Mouse (Mus musculus) adrenal gland, postnatal 4 days (tissue): ENCODE data around the gene Arhgap15. TPM values are rescaled to one million over a fixed set of nuclear protein-coding genes. Genes with fewer than 3 reads are reported as not detected.

ENCODE experiments used
- DNase-seq, 2 experiments: peaks; one replicate each; pipeline ENCODE4 v3.0.0; 2021 to 2022; ENCODE audit warnings: low spot score in 2 of 2, mixed read lengths in 2 of 2
- total RNA-seq, 2 experiments: library from RNA; stranded (reverse); gene quantifications; 2 replicates each; pipeline ENCODE4 v1.2.3; 2021

Gene Arhgap15
- total RNA-seq, 2 experiments from 2014 or later, result 1.2 to 2.3 TPM

DNA sequence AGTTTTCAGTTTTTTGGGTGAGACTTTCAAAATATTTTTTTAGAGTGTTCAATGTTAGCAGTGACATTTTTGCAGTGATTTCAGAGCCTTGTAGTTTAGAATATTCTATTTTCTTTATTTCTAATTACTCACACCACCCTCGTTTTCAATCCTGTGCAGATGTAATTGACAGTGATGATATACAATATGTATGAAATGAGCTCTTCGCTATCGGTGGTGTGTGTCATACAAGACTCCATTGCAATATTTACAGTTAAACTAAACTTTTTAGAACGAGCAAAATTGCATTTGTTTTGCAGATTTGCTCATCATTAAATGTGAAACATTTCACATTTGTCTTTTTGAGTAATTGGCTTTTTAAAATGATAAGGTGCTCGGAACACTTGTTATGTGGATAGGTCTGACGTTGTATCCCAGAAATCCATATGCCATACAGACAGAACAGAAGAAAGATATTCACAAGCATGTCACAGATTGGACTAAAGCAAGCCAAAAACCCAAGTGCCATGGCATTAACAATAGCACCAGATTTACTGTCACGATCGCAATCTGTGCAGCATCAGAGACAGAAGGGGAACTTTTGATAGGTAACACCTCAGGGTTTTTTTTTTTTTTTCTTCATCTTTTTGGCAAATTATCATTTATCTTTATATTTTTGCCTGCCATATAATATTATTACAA lies 280.6 kb downstream of the Arhgap15 start:
- no peak for DNase-seq

- DNase-seq, result no peak
Observed at GRCm38 (mm10) chr2:44029865-44030264, 281.2 kb downstream of the Arhgap15 start.

- DNase-seq, result no peak
Observed at GRCm38 (mm10) chr2:44039522-44040203, 291.0 kb downstream of the Arhgap15 start.

DNA sequence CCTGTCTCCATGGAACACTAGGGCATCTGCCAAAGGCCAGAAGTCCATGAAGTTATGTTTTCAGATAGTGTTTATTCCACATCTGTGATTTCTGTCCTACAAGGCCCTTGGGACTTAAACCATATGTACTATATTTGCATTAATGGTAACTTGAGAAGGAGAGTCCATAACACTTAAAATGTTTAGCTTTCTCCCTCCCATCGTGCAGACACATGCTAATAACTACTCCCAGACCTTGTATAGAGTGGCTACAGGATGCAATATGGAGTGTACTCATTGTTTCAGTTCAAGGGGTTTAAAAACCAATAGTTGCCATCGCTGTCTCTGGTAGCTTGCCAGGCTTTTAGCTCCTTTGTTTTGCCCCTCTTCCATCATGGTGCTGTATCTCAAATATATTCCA lies 295.5 kb downstream of the Arhgap15 start:
- DNase-seq, result no peak

DNA sequence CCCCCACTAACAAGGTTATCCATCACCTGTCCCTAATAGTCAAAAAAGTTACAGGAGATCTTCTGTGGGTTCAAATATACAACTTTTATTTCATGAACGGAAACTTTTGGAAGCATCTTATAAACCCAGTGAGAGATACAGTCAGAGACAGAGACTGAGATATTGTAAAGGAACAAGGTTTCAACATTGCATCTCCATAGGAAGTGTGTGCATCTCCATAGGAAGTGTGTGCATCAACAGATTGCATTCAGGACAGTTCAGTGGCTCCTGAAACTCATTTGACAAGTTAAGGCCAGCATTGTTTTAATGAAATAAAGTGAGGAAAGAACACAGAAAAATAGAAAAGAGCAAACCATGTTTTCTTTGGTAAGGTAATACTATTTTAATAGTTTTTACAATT lies 296.0 kb downstream of the Arhgap15 start:
- DNase-seq, result no peak

- DNase-seq, result no peak
Observed at GRCm38 (mm10) chr2:44045231-44045630, 296.6 kb downstream of the Arhgap15 start.

- no peak for DNase-seq
Observed at GRCm38 (mm10) chr2:44060306-44060705, 311.7 kb downstream of the Arhgap15 start.

- no peak for DNase-seq
Observed at GRCm38 (mm10) chr2:44060716-44061115, 312.1 kb downstream of the Arhgap15 start.

DNA sequence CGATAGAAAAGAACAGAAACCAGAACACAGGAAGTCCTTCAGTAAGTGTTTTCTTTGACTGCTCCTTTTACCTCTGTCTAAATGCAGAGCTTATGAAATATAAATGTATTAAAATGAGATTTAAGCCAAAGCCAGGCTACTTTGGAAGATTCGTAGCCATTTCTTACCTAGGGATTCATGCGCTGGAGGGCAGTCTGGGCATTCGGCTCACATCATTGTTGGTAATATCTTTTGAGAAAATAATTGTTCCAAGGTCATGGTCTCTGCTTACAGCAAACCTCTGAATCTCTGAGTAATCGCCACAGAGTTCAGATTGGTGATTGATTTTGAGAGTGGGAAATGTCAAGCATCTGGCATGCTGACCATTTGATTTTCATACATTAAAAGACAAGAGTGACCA lies 316.4 kb downstream of the Arhgap15 start:
- DNase-seq, result peak in 1 of 2 experiments; percentile 5

DNA sequence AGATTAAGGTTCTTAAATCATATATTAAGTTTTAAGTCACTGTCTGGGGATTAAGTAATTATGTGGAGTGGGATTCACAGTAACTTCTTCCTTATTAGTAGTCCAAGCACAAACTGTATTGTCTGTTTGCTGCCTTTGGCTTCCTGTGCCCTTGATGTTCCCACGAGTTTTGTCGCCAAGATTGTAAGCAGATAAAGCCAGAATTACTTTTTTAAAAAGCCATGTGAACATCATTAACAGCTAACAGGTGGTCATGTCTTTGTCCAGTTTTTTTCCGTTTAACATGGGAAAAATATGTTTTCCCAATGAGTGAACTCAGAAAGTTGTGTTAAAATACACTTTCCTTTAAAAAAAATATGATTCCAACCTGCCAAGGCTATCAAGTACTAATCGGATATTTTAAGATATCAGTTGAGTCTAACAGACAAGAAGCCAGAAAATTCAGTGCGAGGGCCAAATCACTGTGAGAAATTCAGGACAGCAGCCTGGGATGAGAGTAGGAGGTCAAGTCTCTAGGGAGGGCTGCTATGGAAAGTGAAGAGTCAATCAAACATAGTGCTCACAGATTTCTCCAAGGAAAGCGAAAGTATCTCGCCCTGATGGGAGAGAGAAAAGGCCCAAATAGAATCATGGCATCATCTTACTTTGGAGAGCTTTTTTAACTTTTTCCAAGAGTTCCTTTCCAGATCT lies 319.7 kb downstream of the Arhgap15 start:
- DNase-seq, result no peak

GRCm38 (mm10) chr2:44068906-44069305 lies 320.3 kb downstream of the Arhgap15 start:
- no peak for DNase-seq

DNA sequence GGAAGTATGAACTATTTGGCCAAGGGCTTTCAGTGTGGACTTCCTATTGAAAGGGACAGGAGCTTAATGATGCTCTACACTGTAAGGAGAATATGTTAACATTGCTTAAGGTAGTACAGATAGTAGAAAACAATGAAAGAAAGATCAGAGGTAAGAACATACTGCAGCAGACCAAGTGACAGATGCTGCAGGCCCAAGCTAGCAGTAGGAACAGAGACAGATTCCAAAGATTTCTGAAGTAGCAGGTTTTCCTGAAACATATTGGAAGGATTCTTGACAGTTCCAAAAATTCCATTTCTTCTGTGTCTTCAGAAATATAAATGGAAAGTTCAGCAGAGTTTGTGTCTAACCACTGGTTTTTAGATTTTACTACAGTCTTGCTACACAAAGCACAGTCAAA lies 327.9 kb downstream of the Arhgap15 start:
- DNase-seq, result no peak

GRCm38 (mm10) chr2:44080530-44080929 lies 331.9 kb downstream of the Arhgap15 start:
- no peak for DNase-seq

GRCm38 (mm10) chr2:44081241-44081640 lies 332.6 kb downstream of the Arhgap15 start:
- no peak for DNase-seq

DNA sequence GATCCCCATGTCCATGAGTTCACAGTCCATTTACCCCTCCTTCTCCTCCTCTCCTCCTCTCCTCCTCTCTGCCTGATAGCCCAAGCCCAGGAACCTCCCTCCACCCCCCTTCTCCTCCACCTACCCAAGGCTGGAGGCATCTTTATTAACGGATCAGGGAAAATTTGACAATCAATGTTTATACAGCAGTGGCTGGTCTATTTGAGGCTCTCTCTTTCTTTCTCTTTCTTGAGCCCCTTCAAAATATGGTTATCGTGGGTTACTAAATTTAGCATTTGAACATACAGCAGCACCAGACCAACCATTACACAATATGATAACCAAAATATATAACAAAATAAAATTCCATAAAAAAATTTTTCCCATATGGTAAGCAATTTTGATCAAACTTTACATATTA lies 335.8 kb downstream of the Arhgap15 start:
- DNase-seq, result no peak

- no peak for DNase-seq
Observed at GRCm38 (mm10) chr2:44086403-44087056, 337.9 kb downstream of the Arhgap15 start.

GRCm38 (mm10) chr2:44098552-44098951 lies 349.9 kb downstream of the Arhgap15 start:
- no peak for DNase-seq

DNA sequence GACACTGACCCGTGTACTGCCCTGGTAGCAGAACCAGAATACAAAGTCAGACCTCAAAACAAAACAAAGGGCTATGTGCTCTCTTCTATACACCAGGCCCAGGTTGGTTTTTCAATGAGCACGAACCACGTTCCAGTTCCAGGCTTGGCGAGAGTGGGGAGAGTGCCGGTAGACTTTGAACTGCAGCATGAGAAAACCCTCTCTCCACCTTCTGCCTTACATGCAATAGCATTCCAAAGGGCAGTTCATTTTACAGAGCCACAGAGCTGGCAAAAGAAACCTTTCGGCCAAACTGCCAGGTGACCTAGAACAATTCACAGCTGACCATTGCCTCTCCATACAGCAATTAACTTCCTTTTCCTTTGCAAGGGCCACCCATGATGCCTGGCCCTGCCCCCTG lies 353.7 kb downstream of the Arhgap15 start:
- no peak for DNase-seq

DNA sequence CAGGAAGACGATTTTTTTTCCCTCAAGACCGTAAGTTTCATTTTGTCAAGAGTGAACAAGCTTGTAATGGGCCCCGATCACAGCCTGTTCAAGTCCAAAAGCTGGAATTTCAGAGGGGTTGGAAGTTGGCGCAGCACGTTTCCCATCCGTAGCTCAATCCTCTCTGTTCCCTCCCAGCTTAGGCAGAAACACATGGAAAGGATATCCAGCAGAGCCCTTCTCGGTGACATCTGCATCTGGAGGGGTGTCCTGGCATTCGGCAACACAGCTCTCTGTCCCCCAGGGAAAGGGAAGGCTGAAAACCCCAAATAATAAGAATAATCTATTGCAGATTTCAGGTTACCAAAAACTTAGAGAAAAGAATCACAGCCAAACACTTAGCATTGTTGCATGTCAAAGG lies 354.7 kb downstream of the Arhgap15 start:
- DNase-seq, result no peak

- DNase-seq, result no peak
Observed at GRCm38 (mm10) chr2:44103742-44104141, 355.1 kb downstream of the Arhgap15 start.

DNA sequence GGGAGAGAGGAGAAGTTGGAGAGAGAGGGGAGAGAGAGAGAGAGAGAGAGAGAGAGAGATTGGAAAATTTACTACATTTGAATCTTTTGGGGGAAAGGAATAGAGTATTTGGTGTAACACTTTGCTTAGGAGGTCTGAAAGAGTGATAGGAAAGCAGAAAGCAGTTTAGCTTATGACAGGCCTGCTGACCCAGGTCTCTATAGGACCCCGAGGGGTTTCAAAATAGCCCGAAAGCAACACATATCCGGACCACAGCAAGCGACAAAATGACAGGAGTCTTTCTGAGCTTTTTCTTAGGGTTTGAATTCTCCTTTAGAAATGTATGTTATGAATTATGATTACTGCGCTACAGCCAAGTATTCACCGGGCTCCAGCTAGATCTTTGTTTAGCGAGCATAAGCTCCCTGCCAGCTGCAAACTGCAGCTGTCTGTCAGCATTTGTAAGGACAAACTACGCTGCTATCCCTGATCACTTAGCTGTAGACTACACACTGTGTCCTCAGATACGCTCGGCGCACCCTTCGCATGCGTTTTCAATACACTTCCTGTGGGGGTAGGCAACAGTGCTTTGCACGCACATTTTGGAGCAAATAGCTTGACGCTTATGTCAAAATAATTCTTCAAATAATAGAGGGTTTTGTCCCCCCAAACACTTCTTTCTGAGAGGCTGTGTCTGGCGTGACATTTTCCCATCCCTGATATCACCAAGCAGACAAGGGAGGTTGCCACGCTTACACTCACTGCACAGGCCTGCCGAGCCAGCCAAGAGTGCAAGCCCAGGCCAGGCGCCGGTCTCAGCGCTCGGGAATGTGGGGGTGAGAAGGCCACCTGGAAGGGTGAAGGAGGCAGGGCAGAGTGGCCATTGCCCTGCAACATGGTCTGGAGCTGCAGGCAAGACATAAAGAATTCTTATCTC lies 355.9 kb downstream of the Arhgap15 start:
- DNase-seq, result no peak
